Mouse (Mus musculus): ENCODE data around the gene Rfx8. TPM values are rescaled to one million over a fixed set of nuclear protein-coding genes. Genes with fewer than 3 reads are reported as not detected.

Gene Rfx8
- polyA plus RNA-seq, 1 experiment from 2014 or later, result 0.68 TPM

- H3K4me1 ChIP-seq (ENCODE audit: control insufficient read depth, insufficient read depth, low read length), result no peaks in the 10 kb centered on the region; the same call in 1 of the 2 replicates
- H3K4me2 ChIP-seq (ENCODE audit: low read depth, low read length), result no peak overlapping the region
- no peaks in the 10 kb centered on the region for H3K27me3 ChIP-seq (ENCODE audit: control insufficient read depth, insufficient read depth, low read length)
- no peak for ATAC-seq (replicated peaks; ENCODE audit: extremely low read depth, insufficient read depth, low FRiP score)
- no peak overlapping the region for H3K27ac ChIP-seq (ENCODE audit: low read length)
- 35% methylated on average over 5 of the region's 5 CpGs for WGBS
- H3K4me3 ChIP-seq (ENCODE audit: low read length), result no peak overlapping the region
- H3K9me3 ChIP-seq (replicated peaks; ENCODE audit: control insufficient read depth, low read length), result no peaks in the 10 kb centered on the region
- H3K36me3 ChIP-seq (ENCODE audit: control insufficient read depth, insufficient read depth), result no peaks in the 10 kb centered on the region
- H3K9ac ChIP-seq (ENCODE audit: low read length), result no peak overlapping the region
Observed at GRCm38 (mm10) chr1:39636196-39636595, 84.6 kb downstream of the Rfx8 start.

GRCm38 (mm10) chr1:39628606-39629005 is 92.2 kb downstream of the Rfx8 start:
- Histone ChIP-seq H3K36me3 (ENCODE audit: control insufficient read depth, insufficient read depth) (no peaks in the 10 kb centered on the region), H3K27me3 (ENCODE audit: control insufficient read depth, insufficient read depth, low read length) (no peaks in the 10 kb centered on the region), H3K4me2 (ENCODE audit: low read depth, low read length) (no peak overlapping the region), H3K9me3 (replicated peaks; ENCODE audit: control insufficient read depth, low read length) (no peaks in the 10 kb centered on the region), H3K4me3 (ENCODE audit: low read length) (no peak overlapping the region), H3K4me1 (ENCODE audit: control insufficient read depth, insufficient read depth, low read length) (no peaks in the 10 kb centered on the region), H3K27ac (ENCODE audit: low read length) (no peak overlapping the region), H3K9ac (ENCODE audit: low read length) (no peak overlapping the region)
- ATAC-seq (replicated peaks; ENCODE audit: extremely low read depth, insufficient read depth, low FRiP score), result no peak
- WGBS, result 73% methylated on average over 9 of the region's 9 CpGs

GRCm38 (mm10) chr1:39625491-39625890 is 95.3 kb downstream of the Rfx8 start:
- H3K4me1 ChIP-seq (ENCODE audit: control insufficient read depth, insufficient read depth, low read length), result no peaks in the 10 kb centered on the region
- H3K4me2 ChIP-seq (ENCODE audit: low read depth, low read length), result no peak overlapping the region
- WGBS, result 59% methylated on average over 3 of the region's 3 CpGs
- no peaks in the 10 kb centered on the region for H3K27me3 ChIP-seq (ENCODE audit: control insufficient read depth, insufficient read depth, low read length)
- H3K9me3 ChIP-seq (replicated peaks; ENCODE audit: control insufficient read depth, low read length), result no peaks in the 10 kb centered on the region
- ATAC-seq (replicated peaks; ENCODE audit: extremely low read depth, insufficient read depth, low FRiP score), result no peak
- H3K4me3 ChIP-seq (ENCODE audit: low read length), result no peak overlapping the region
- H3K9ac ChIP-seq (ENCODE audit: low read length), result no peak overlapping the region
- H3K27ac ChIP-seq (ENCODE audit: low read length), result no peak overlapping the region
- no peaks in the 10 kb centered on the region for H3K36me3 ChIP-seq (ENCODE audit: control insufficient read depth, insufficient read depth)

- no peaks in the 10 kb centered on the region for H3K4me1 ChIP-seq (ENCODE audit: control insufficient read depth, insufficient read depth, low read length)
- no peak overlapping the region for H3K4me3 ChIP-seq (ENCODE audit: low read length)
- H3K9ac ChIP-seq (ENCODE audit: low read length), result no peak overlapping the region
- H3K27ac ChIP-seq (ENCODE audit: low read length), result no peak overlapping the region
- no peak overlapping the region for H3K4me2 ChIP-seq (ENCODE audit: low read depth, low read length)
- no peaks in the 10 kb centered on the region for H3K27me3 ChIP-seq (ENCODE audit: control insufficient read depth, insufficient read depth, low read length)
- WGBS, result 56% methylated on average over 1 of the region's 1 CpGs
- no peaks in the 10 kb centered on the region for H3K9me3 ChIP-seq (replicated peaks; ENCODE audit: control insufficient read depth, low read length)
- H3K36me3 ChIP-seq (ENCODE audit: control insufficient read depth, insufficient read depth), result no peaks in the 10 kb centered on the region
- no peak for ATAC-seq (replicated peaks; ENCODE audit: extremely low read depth, insufficient read depth, low FRiP score)
Observed at GRCm38 (mm10) chr1:39623729-39624128, 97.1 kb downstream of the Rfx8 start.

GRCm38 (mm10) chr1:39623106-39623505 is 97.7 kb downstream of the Rfx8 start:
- no peaks in the 10 kb centered on the region for H3K36me3 ChIP-seq (ENCODE audit: control insufficient read depth, insufficient read depth)
- WGBS, result 87% methylated on average over 5 of the region's 5 CpGs

GRCm38 (mm10) chr1:39618524-39618923 is 102.3 kb downstream of the Rfx8 start:
- WGBS, result 42% methylated on average over 8 of the region's 8 CpGs
- no peaks in the 10 kb centered on the region for H3K27me3 ChIP-seq (ENCODE audit: control insufficient read depth, insufficient read depth, low read length)
- no peak overlapping the region for H3K27ac ChIP-seq (ENCODE audit: low read length)
- no peak overlapping the region for H3K4me3 ChIP-seq (ENCODE audit: low read length)
- H3K9ac ChIP-seq (ENCODE audit: low read length), result no peak overlapping the region
- peaks cover 5% of the 10 kb centered on the region for H3K4me1 ChIP-seq (ENCODE audit: control insufficient read depth, insufficient read depth, low read length)
- H3K9me3 ChIP-seq (replicated peaks; ENCODE audit: control insufficient read depth, low read length), result no peaks in the 10 kb centered on the region
- no peak overlapping the region for H3K4me2 ChIP-seq (ENCODE audit: low read depth, low read length)
- no peak for ATAC-seq (replicated peaks; ENCODE audit: extremely low read depth, insufficient read depth, low FRiP score)
- no peaks in the 10 kb centered on the region for H3K36me3 ChIP-seq (ENCODE audit: control insufficient read depth, insufficient read depth)

More at GRCm38 (mm10) chr1:39623106-39623505, 97.7 kb downstream of the Rfx8 start:
- Histone ChIP-seq H3K4me1 (ENCODE audit: control insufficient read depth, insufficient read depth, low read length) (no peaks in the 10 kb centered on the region), H3K4me3 (ENCODE audit: low read length) (no peak overlapping the region), H3K9ac (ENCODE audit: low read length) (no peak overlapping the region), H3K27me3 (ENCODE audit: control insufficient read depth, insufficient read depth, low read length) (no peaks in the 10 kb centered on the region), H3K27ac (ENCODE audit: low read length) (no peak overlapping the region), H3K9me3 (replicated peaks; ENCODE audit: control insufficient read depth, low read length) (no peaks in the 10 kb centered on the region), H3K4me2 (ENCODE audit: low read depth, low read length) (no peak overlapping the region)
- ATAC-seq (replicated peaks; ENCODE audit: extremely low read depth, insufficient read depth, low FRiP score), result no peak

GRCm38 (mm10) chr1:39615526-39615925 is 105.3 kb downstream of the Rfx8 start:
- ATAC-seq (replicated peaks; ENCODE audit: extremely low read depth, insufficient read depth, low FRiP score), result no peak
- Histone ChIP-seq H3K4me2 (ENCODE audit: low read depth, low read length) (no peak overlapping the region), H3K27ac (ENCODE audit: low read length) (no peak overlapping the region), H3K27me3 (ENCODE audit: control insufficient read depth, insufficient read depth, low read length) (no peaks in the 10 kb centered on the region), H3K9me3 (replicated peaks; ENCODE audit: control insufficient read depth, low read length) (no peaks in the 10 kb centered on the region), H3K4me1 (ENCODE audit: control insufficient read depth, insufficient read depth, low read length) (peaks cover 5% of the 10 kb centered on the region), H3K4me3 (ENCODE audit: low read length) (no peak overlapping the region), H3K9ac (ENCODE audit: low read length) (no peak overlapping the region), H3K36me3 (ENCODE audit: control insufficient read depth, insufficient read depth) (no peaks in the 10 kb centered on the region)
- WGBS, result 57% methylated on average over 6 of the region's 6 CpGs

Other genes starting within 250 kb of the Rfx8 start
- 10.7 and 11.2 TPM in 2 replicates for gene Tbc1d8, start 242.2 kb downstream of the Rfx8 start, polyA plus RNA-seq (2015; fragmentation: Nextera tagmentation; extraction: Ambion mirVana)
- 13.2 and 14.6 TPM in 2 replicates for gene Cnot11, start 186.0 kb downstream of the Rfx8 start, polyA plus RNA-seq (2015; fragmentation: Nextera tagmentation; extraction: Ambion mirVana)
- gene Rnf149, start 143.6 kb downstream of the Rfx8 start, polyA plus RNA-seq (2015; fragmentation: Nextera tagmentation; extraction: Ambion mirVana), result 13.9 and 14.0 TPM in 2 replicates
- 0.05 TPM in 2 replicates for gene Creg2, start 69.5 kb downstream of the Rfx8 start, polyA plus RNA-seq (2015; fragmentation: Nextera tagmentation; extraction: Ambion mirVana)
- gene Gm3646, start 84.3 kb upstream of the Rfx8 start, polyA plus RNA-seq (2015; fragmentation: Nextera tagmentation; extraction: Ambion mirVana), result 2.7 and 4.4 TPM in 2 replicates
- 14.7 and 23.8 TPM in 2 replicates for gene Map4k4, start 179.9 kb upstream of the Rfx8 start, polyA plus RNA-seq (2015; fragmentation: Nextera tagmentation; extraction: Ambion mirVana)

Data from heart, embryonic 16.5 days (tissue).